Mouse (Mus musculus) limb, embryonic 10.5 days (tissue): Measurements from ENCODE around the gene Cmss1. TPM values are rescaled to one million over a fixed set of nuclear protein-coding genes. Genes with fewer than 3 reads are reported as not detected.

Source experiments
- DNase-seq: peaks from one replicate; pipeline ENCODE4 v3.0.0-alpha.2; 2017; ENCODE audit warnings: low spot score
- H3K27ac ChIP-seq: fragments of 300-500 bp; sonication (generic); 2 replicates; pipeline ENCODE4 v1.5.1; 2016; ENCODE audit warnings: mild to moderate bottlenecking
- H3K27me3 ChIP-seq: fragments of 300-500 bp; sonication (generic); 2 replicates; pipeline ENCODE4 v1.6.1; 2016; ENCODE audit warnings: low read depth, mild to moderate bottlenecking; ENCODE audit not compliant: poor library complexity, severe bottlenecking
- H3K36me3 ChIP-seq: fragments of 300-500 bp; sonication (generic); 2 replicates; pipeline ENCODE4 v1.6.1; 2016; ENCODE audit warnings: mild to moderate bottlenecking, moderate library complexity
- H3K4me1 ChIP-seq: fragments of 300-500 bp; sonication (generic); 2 replicates; pipeline ENCODE4 v1.6.1; 2016
- H3K4me3 ChIP-seq: fragments of 300-500 bp; sonication (generic); 2 replicates; pipeline ENCODE4 v1.5.1; 2016; ENCODE audit warnings: mild to moderate bottlenecking, moderate library complexity
- H3K9me3 ChIP-seq: fragments of 300-500 bp; sonication (generic); replicated peaks from 2 replicates; pipeline ENCODE4 v1.6.1; 2016; ENCODE audit warnings: mild to moderate bottlenecking
- WGBS: fragments of 180-500 bp; shearing (Covaris S2); methylation state at CpG from one replicate; pipeline ENCODE4 v1.1.7; 2016; 5-methylcytosine and 5-hydroxymethylcytosine counted together
- polyA plus RNA-seq: library from polyadenylated mRNA; unstranded; fragments of >200 nt; fragmentation: Nextera tagmentation; extraction: Ambion mirVana; gene quantifications from 2 replicates; pipeline ENCODE4 v1.2.1, GENCODE M21; 2016

Gene Cmss1
- polyA plus RNA-seq, 1 experiment from 2014 or later = 53.7 TPM

GRCm38 (mm10) chr16:57292296-57292695 is 314.4 kb downstream of the Cmss1 start:
- H3K36me3 ChIP-seq = no peaks in the 10 kb centered on the region
- whole genome bisulfite sequencing = 71% methylated on average over 4 of the region's 4 CpGs
- no peaks in the 10 kb centered on the region for H3K27me3 ChIP-seq
- H3K9me3 ChIP-seq = no peaks in the 10 kb centered on the region
- no peaks in the 10 kb centered on the region for H3K4me1 ChIP-seq
- DNase-seq = no peak
- no peak overlapping the region for H3K27ac ChIP-seq
- no peak overlapping the region for H3K4me3 ChIP-seq

DNA sequence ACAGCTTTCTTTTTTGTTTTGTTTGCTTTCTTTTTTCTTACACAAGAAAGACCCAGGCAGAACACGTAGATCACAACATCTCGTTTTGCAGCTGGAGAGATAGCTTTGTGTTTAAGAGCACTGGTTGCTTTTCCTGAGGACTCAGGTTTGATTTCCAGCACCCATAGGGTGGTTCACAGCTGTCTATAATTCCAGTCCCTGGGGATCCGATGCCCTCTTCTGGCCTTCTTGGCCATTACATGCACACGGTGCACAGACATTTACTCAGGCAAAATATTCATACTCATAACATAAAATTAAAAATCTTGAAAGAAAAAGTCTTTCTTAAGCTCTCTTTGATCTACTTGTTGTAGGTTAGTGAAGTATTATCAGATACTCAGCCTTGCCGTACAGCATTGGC is 315.0 kb downstream of the Cmss1 start:
- Histone ChIP-seq H3K36me3 (no peaks in the 10 kb centered on the region), H3K4me1 (no peaks in the 10 kb centered on the region), H3K27me3 (no peaks in the 10 kb centered on the region), H3K4me3 (no peak overlapping the region), H3K27ac (no peak overlapping the region), H3K9me3 (no peaks in the 10 kb centered on the region)
- no peak for DNase-seq
- 94% methylated on average over 5 of the region's 5 CpGs for WGBS

DNA sequence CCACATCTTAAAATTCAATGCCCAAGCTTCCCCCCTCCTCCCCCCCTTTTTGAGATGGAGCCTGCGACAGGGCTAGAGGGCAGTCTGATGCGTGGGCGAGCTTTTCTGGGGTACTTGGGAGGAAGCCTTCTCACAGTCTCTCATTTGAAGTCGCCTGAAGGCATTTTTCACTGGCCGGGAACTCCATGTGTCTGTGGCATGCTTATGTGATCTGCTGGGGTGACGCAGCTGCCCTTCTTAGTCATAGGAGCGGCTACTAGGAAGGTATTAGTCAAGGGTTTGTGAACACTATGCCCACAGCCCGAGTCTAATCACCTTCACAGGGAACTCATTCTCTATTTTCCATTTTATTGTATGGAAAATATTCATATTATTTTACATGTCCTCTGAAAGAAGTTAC is 325.2 kb downstream of the Cmss1 start:
- Histone ChIP-seq H3K4me1 (no peaks in the 10 kb centered on the region), H3K9me3 (no peaks in the 10 kb centered on the region), H3K27ac (no peak overlapping the region), H3K4me3 (no peak overlapping the region), H3K36me3 (no peaks in the 10 kb centered on the region), H3K27me3 (no peaks in the 10 kb centered on the region)
- no peak for DNase-seq
- 90% methylated on average over 8 of the region's 8 CpGs for WGBS

DNA sequence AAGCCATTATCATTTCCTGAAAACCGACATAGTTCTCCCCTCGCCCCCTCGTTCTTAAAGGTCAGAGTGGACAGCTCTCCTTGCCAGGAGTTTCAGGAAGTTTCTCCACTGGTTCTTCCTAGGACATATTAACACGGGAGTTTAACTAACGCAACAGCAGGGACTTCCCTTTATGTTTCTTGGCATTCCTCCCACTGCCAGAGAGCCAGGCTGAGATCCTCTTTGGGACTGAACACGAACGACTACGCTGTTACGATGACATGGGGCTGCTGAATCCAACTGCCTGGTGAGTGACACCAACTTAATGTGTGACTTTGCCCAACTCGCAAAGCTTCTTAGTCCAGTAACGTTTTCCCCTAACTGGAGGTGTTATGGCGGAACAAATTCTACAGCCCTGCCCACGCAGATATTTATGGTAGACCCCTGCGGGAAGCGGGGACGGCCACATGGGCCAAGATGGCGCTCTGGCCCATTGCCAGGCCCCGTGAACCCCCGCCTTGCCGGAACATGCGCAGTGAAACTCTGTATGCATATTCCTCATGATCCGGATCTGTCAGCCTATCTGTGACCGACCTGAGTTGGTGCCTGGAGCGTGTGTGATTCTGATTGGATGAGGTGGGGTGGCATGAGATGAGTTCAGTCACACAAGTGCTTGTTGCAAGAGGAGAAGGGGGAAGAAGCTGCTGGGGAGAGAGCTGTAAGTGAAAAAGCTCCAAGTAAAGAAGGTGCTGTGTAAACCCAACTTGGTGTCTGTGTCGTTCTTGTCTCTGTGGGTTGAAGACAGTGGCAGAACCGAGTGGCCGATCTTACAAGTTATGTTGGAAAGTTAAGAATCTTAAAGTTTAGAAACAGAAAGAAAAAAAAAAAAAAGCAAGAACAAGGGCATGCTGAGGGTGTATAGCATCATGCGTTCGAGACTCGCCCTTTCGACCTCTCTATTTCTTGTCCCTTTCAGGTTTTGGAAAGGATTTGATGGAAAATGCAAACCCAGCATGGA is 326.1 kb downstream of the Cmss1 start:
- no peaks in the 10 kb centered on the region for H3K36me3 ChIP-seq
- H3K27me3 ChIP-seq = no peaks in the 10 kb centered on the region
- H3K27ac ChIP-seq = no peak overlapping the region
- 94% methylated on average over 31 of the region's 31 CpGs for whole genome bisulfite sequencing
- no peaks in the 10 kb centered on the region for H3K4me1 ChIP-seq
- H3K4me3 ChIP-seq = no peak overlapping the region
- no peak for DNase-seq
- no peaks in the 10 kb centered on the region for H3K9me3 ChIP-seq

- no peaks in the 10 kb centered on the region for H3K27me3 ChIP-seq
- WGBS = 90% methylated on average over 10 of the region's 12 CpGs
- no peaks in the 10 kb centered on the region for H3K4me1 ChIP-seq
- no peaks in the 10 kb centered on the region for H3K36me3 ChIP-seq
- DNase-seq = no peak
- no peak overlapping the region for H3K4me3 ChIP-seq
- H3K27ac ChIP-seq = no peak overlapping the region
- H3K9me3 ChIP-seq = no peaks in the 10 kb centered on the region
These were observed 327.6 kb downstream of the Cmss1 start for GRCm38 (mm10) chr16:57278976-57279626.

GRCm38 (mm10) chr16:57269751-57270150 is 336.9 kb downstream of the Cmss1 start:
- H3K27ac ChIP-seq = no peak overlapping the region
- H3K36me3 ChIP-seq = no peaks in the 10 kb centered on the region
- H3K4me1 ChIP-seq = no peaks in the 10 kb centered on the region
- DNase-seq = no peak
- no peaks in the 10 kb centered on the region for H3K27me3 ChIP-seq
- no peak overlapping the region for H3K4me3 ChIP-seq
- WGBS = 93% methylated on average over 13 of the region's 13 CpGs
- no peaks in the 10 kb centered on the region for H3K9me3 ChIP-seq

GRCm38 (mm10) chr16:57268058-57268841 is 338.4 kb downstream of the Cmss1 start:
- no peak for DNase-seq
- Histone ChIP-seq H3K36me3 (no peaks in the 10 kb centered on the region), H3K27me3 (no peaks in the 10 kb centered on the region), H3K4me3 (no peak overlapping the region), H3K4me1 (no peaks in the 10 kb centered on the region), H3K27ac (no peak overlapping the region), H3K9me3 (no peaks in the 10 kb centered on the region)
- WGBS = 91% methylated on average over 14 of the region's 14 CpGs

DNA sequence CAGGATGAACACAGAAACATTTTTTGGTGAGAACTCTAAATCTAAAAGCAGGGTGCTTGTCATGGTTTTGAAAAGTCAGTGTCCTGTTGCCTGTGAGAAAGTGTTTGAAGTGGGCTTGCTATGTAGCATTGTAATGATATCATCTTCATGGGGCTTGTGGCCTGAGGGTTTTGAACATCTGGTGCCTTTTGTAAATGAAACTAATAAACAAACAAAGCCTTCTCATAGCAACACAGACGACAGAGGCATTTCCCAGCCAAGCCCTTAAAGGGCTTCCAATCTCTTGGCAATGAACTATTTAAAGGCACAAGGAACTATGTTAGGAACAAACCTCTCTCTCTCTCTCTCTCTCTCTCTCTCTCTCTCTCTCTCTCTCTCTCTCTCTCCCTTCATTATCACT is 339.6 kb downstream of the Cmss1 start:
- Histone ChIP-seq H3K36me3 (no peaks in the 10 kb centered on the region), H3K4me1 (no peaks in the 10 kb centered on the region), H3K4me3 (no peak overlapping the region), H3K9me3 (no peaks in the 10 kb centered on the region), H3K27me3 (no peaks in the 10 kb centered on the region), H3K27ac (no peak overlapping the region)
- WGBS = 14% methylated on average over 1 of the region's 1 CpGs
- no peak for DNase-seq

DNA sequence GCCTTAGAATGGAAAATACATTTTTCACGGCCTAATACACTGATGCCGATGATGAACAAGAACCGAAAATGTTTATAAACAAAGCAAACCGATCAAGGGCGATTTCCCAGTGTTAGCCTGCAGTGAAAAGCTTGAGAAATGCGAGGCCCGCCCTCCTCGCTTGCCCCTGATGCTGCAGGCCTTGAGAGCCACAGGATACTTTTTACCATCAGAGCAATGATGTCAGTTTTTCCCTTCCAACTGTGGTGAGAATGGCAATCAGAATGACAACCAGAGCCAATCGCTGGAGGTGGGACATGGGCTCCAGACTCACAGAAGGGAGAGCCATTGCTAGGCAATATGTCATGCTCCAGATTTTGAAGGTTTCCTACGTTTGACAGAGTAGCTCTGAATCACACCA is 346.5 kb downstream of the Cmss1 start:
- H3K27me3 ChIP-seq = no peaks in the 10 kb centered on the region
- H3K4me1 ChIP-seq = no peaks in the 10 kb centered on the region
- no peak overlapping the region for H3K27ac ChIP-seq
- no peak overlapping the region for H3K4me3 ChIP-seq
- no peaks in the 10 kb centered on the region for H3K9me3 ChIP-seq
- no peaks in the 10 kb centered on the region for H3K36me3 ChIP-seq
- no peak for DNase-seq
- WGBS = 88% methylated on average over 10 of the region's 10 CpGs

DNA sequence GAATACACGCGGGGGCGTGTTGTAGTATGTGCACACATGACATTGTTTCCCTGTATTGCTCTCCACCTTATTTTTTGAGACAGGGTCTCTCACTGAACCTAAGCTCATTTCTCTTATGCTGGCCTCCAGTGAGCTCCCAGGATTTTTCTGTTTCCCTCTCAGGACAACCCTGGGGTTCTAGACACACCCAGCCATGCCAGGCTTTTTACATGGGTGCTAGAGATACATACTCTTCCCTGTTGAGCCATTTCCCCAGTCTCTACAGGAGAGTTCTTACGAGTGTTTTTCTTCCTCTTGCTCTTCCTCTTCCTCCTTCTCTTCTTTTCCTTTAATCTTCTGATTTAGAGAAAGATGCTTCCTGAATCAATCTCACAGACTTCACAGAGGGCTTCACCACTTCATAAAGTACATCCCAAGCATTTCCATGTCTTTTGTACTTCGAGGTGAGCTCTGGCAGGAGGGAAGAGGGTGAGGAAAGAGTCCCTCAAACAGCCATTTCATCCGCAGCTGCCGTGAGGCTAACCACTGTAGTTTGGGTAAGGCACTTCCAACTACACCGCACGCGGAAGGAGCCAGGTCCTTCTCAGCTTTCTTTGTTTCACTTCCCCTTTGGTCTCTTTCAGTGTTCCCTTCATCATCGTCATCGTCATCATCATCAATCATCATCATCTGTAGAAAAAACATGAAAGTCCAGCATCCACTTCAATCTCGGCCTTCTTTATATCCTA is 347.1 kb downstream of the Cmss1 start:
- DNase-seq = no peak
- Histone ChIP-seq H3K9me3 (no peaks in the 10 kb centered on the region), H3K36me3 (no peaks in the 10 kb centered on the region), H3K27ac (no peak overlapping the region), H3K4me1 (no peaks in the 10 kb centered on the region), H3K4me3 (no peak overlapping the region), H3K27me3 (no peaks in the 10 kb centered on the region)
- 90% methylated on average over 13 of the region's 13 CpGs for WGBS
